Mouse (Mus musculus): ENCODE data around the gene Specc1.
"Not testable (repeated sequence)": the region's sequence is repeated elsewhere in the genome, so short reads cannot be mapped to it uniquely, and the experiment has no call there.

Gene Specc1

GRCm38 (mm10) chr11:61956572-61957295, at the start of gene Specc1:
Gene Specc1 (plus strand): TSS chr11:61956763.
- in situ Hi-C loops (cut with MboI) = no loop called here

- in situ Hi-C loops (cut with MboI) = no loop called here
Measured at GRCm38 (mm10) chr11:61908315-61908714, 48.2 kb upstream of the Specc1 start.

GRCm38 (mm10) chr11:61919702-61920101, 36.9 kb upstream of the Specc1 start:
- in situ Hi-C loops (cut with MboI) = no loop called here

GRCm38 (mm10) chr11:61923309-61923708, 33.3 kb upstream of the Specc1 start:
- in situ Hi-C loops (cut with MboI) = no loop called here

- in situ Hi-C loops (cut with MboI) = no loop called here
Measured at GRCm38 (mm10) chr11:61929323-61930097, 27.1 kb upstream of the Specc1 start.

GRCm38 (mm10) chr11:61930098-61930517, 26.5 kb upstream of the Specc1 start, which contains the start of gene Akap10:
Gene Akap10 (minus strand): TSS chr11:61930252.
- in situ Hi-C loops (cut with MboI) = no loop called here

- in situ Hi-C loops (cut with MboI) = no loop called here
Measured at GRCm38 (mm10) chr11:61930640-61931586, 25.6 kb upstream of the Specc1 start.

GRCm38 (mm10) chr11:61937761-61938160, 18.8 kb upstream of the Specc1 start:
- in situ Hi-C loops (cut with MboI) = no loop called here

- in situ Hi-C loops (cut with MboI) = no loop called here
Measured at GRCm38 (mm10) chr11:61942903-61943302, 13.7 kb upstream of the Specc1 start.

- in situ Hi-C loops (cut with MboI) = no loop called here
Measured at GRCm38 (mm10) chr11:61944417-61944816, 12.1 kb upstream of the Specc1 start.

- in situ Hi-C loops (cut with MboI) = no loop called here
Measured at GRCm38 (mm10) chr11:61946608-61947007, 10.0 kb upstream of the Specc1 start.

- in situ Hi-C loops (cut with MboI) = no loop called here
Measured at GRCm38 (mm10) chr11:61949315-61949714, 7.2 kb upstream of the Specc1 start.

GRCm38 (mm10) chr11:61950632-61951031, 5.9 kb upstream of the Specc1 start:
- in situ Hi-C loops (cut with MboI) = no loop called here

GRCm38 (mm10) chr11:61955136-61955535, 1.4 kb upstream of the Specc1 start:
- in situ Hi-C loops (cut with MboI) = no loop called here

- in situ Hi-C loops (cut with MboI) = no loop called here
Measured at GRCm38 (mm10) chr11:61955951-61956350, 612 bp upstream of the Specc1 start.

- in situ Hi-C loops (cut with MboI) = no loop called here
Measured at GRCm38 (mm10) chr11:61957296-61957813, 792 bp downstream of the Specc1 start.

GRCm38 (mm10) chr11:61958706-61959105, 2.1 kb downstream of the Specc1 start:
- in situ Hi-C loops (cut with MboI) = not testable (repeated sequence)

GRCm38 (mm10) chr11:61960096-61960495, 3.5 kb downstream of the Specc1 start:
- in situ Hi-C loops (cut with MboI) = no loop called here

- in situ Hi-C loops (cut with MboI) = no loop called here
Measured at GRCm38 (mm10) chr11:61962684-61963083, 6.1 kb downstream of the Specc1 start.

GRCm38 (mm10) chr11:61963193-61963592, 6.6 kb downstream of the Specc1 start:
- in situ Hi-C loops (cut with MboI) = no loop called here

- in situ Hi-C loops (cut with MboI) = no loop called here
Measured at GRCm38 (mm10) chr11:61964611-61965010, 8.0 kb downstream of the Specc1 start.

GRCm38 (mm10) chr11:61967034-61967433, 10.5 kb downstream of the Specc1 start:
- in situ Hi-C loops (cut with MboI) = no loop called here
